Mouse (Mus musculus): ENCODE measurements at regions not wholly inside any gene's neighbourhood (a gene's known extent, or its start where the extent isn't known, plus 50 kb on each side); places are given as distances from the start of the nearest gene placed in this dataset.
A peak's percentile ranks its signal among the peaks of the same experiment; 100 is the strongest.

DNA sequence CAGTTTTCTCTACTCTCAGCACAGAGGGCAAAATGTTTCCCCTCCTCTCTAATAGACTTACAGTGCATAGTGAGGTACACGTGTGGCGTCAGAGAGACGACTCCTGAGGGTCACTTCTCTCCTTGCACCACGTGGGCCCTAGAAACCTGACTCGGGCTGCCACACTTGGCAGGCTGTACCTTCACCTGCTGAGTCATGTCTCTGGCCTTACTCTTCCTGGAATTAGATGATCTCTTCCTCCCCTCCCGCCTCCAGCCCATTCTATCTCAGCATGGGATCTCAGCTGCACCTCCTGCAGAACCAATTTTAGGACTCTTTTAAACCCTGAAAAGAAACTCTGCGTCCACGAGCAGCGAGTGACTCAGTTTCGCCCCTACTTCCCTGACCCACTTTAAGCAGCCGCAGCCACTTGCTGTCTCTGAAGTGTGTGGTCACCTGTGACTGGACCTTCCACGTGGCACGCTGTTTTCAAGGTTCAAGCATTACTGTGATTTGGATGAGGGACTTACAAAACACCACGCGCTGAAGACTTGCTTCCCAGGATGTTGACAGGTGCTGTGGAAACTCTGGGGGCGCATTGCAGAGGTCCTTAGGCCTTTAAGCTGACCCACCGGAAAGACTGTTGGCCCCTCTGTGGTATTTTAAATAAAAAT is 125.2 kb downstream of the Ndufa10 start:
- TF ChIP-seq TCF12 (IDR thresholded peaks at IDR 0.05; ENCODE audit: low read depth, low read length) (no peak), POLR2A (IDR thresholded peaks at IDR 0.05; ENCODE audit: low read depth, low read length) (no peak), RAD21 (IDR thresholded peaks at IDR 0.05; ENCODE audit: low read depth, low read length) (no peak), MAX (IDR thresholded peaks at IDR 0.05; ENCODE audit: low read length) (peak; percentile 33; the same call in 1 of the 2 replicates), CTCF (conservative IDR thresholded peaks at IDR 0.05 in 1 of 2, IDR thresholded peaks at IDR 0.05 in 1 of 2; ENCODE audit: low read depth in 2 of 2, low read length in 2 of 2) (no peak), ZMIZ1 (IDR thresholded peaks at IDR 0.05; ENCODE audit: low read depth, low read length) (no peak), IRF4 (IDR thresholded peaks at IDR 0.05; ENCODE audit: low read depth, low read length) (no peak), NRF1 (IDR thresholded peaks at IDR 0.05; ENCODE audit: low read depth, low read length) (no peak), EP300 (IDR thresholded peaks at IDR 0.05; ENCODE audit: low read length) (no peak)

Measured in CH12.LX (cell line).